Mouse (Mus musculus) lung, embryonic 14.5 days (tissue): ENCODE results near the gene Naxe. TPM values are rescaled to one million over a fixed set of nuclear protein-coding genes. Genes with fewer than 3 reads are reported as not detected.

Experiments
- ATAC-seq: fragments of 200-750 bp; cut with Nextera tagmentation; 2 replicates; pipeline ENCODE4 v1.8.0; 2017; ENCODE audit warnings: mild to moderate bottlenecking, moderate TSS enrichment, moderate library complexity; ENCODE audit not compliant: insufficient read depth
- DNase-seq: peaks from one replicate; pipeline ENCODE4 v3.0.0-alpha.2; 2015
- H3K27ac ChIP-seq: fragments of 300-500 bp; sonication (generic); 2 replicates; pipeline ENCODE4 v1.5.1; 2014; ENCODE audit warnings: low read depth, mild to moderate bottlenecking, moderate library complexity
- H3K27me3 ChIP-seq: fragments of 300-500 bp; sonication (generic); 2 replicates; pipeline ENCODE4 v1.6.1; 2014; ENCODE audit warnings: low read length, control low read depth; ENCODE audit not compliant: insufficient read depth
- H3K36me3 ChIP-seq: fragments of 300-500 bp; sonication (generic); 2 replicates; pipeline ENCODE4 v1.6.1; 2014; ENCODE audit warnings: control low read depth; ENCODE audit not compliant: insufficient read depth
- H3K4me1 ChIP-seq: fragments of 300-500 bp; sonication (generic); 2 replicates; pipeline ENCODE4 v1.6.1; 2014; ENCODE audit warnings: antibody characterized with exemption, control low read depth; ENCODE audit not compliant: insufficient read depth
- H3K4me2 ChIP-seq: fragments of 300-500 bp; sonication (generic); 2 replicates; pipeline ENCODE4 v1.6.1; 2014; ENCODE audit warnings: mild to moderate bottlenecking
- H3K4me3 ChIP-seq: fragments of 300-500 bp; sonication (generic); 2 replicates; pipeline ENCODE4 v1.5.1; 2014; ENCODE audit warnings: low read depth, low read length
- H3K9ac ChIP-seq: fragments of 300-500 bp; sonication (generic); 2 replicates; pipeline ENCODE4 v1.6.1; 2014
- H3K9me3 ChIP-seq: fragments of 300-500 bp; sonication (generic); 2 replicates; pipeline ENCODE4 v1.6.1; 2016; ENCODE audit warnings: low read depth, low read length, control low read depth
- CTCF ChIP-seq: IDR thresholded peaks from 2 replicates; pipeline ENCODE4 v1.5.1; 2016; ENCODE audit warnings: antibody characterized with exemption, low read depth
- WGBS: fragments of 180-500 bp; shearing (Covaris S2); extraction: QIAGEN DNeasy Blood & Tissue Kit; methylation state at CpG from one replicate; pipeline ENCODE4 v1.1.7; 2014; 5-methylcytosine and 5-hydroxymethylcytosine counted together
- polyA plus RNA-seq: library from polyadenylated mRNA; unstranded; fragments of >200 nt; fragmentation: Nextera tagmentation; extraction: Ambion mirVana; gene quantifications from 2 replicates; pipeline ENCODE4 v1.2.1, GENCODE M21; 2014

The Naxe gene
- polyA plus RNA-seq, 1 experiment from 2014 or later = 192 TPM

GRCm38 (mm10) chr3:88010634-88011265 lies 47.5 kb downstream of the Naxe start:
- WGBS = 13% methylated on average over 6 of the region's 6 CpGs
- Histone ChIP-seq H3K9me3 (peaks cover 3% of the 10 kb centered on the region; the same call in 1 of the 2 replicates), H3K4me2 (no peak overlapping the region), H3K27ac (no peak overlapping the region), H3K4me3 (no peak overlapping the region), H3K9ac (no peak overlapping the region), H3K4me1 (no peaks in the 10 kb centered on the region), H3K36me3 (no peaks in the 10 kb centered on the region), H3K27me3 (0 out of 2 replicates have a peak, but pooled peaks cover 4% of the 10 kb centered on the region)
- DNase-seq = peak; percentile 44
- no peak for ATAC-seq
- TF ChIP-seq CTCF = peak; percentile 31

Other genes starting within 250 kb of the Naxe start
- 30.2 and 31.7 TPM in 2 replicates for gene Pear1, start 234.2 kb downstream of the Naxe start, polyA plus RNA-seq
- 0.09 TPM in 2 replicates for gene Sh2d2a, start 211.7 kb downstream of the Naxe start, polyA plus RNA-seq
- 13.4 and 14.2 TPM in 2 replicates for gene Prcc, start 172.9 kb downstream of the Naxe start, polyA plus RNA-seq
- gene Hdgf, start 152.2 kb downstream of the Naxe start, polyA plus RNA-seq = 287 and 288 TPM in 2 replicates
- gene Mrpl24, start 139.0 kb downstream of the Naxe start, polyA plus RNA-seq = 64.8 and 65.5 TPM in 2 replicates
- gene Isg20l2, start 128.2 kb downstream of the Naxe start, polyA plus RNA-seq = 44.0 and 50.5 TPM in 2 replicates
- gene Rrnad1, start 127.8 kb downstream of the Naxe start, polyA plus RNA-seq = 16.4 and 19.6 TPM in 2 replicates
- gene Crabp2, start 109.8 kb downstream of the Naxe start, polyA plus RNA-seq = 7.7 and 10.3 TPM in 2 replicates
- gene Nes, start 87.4 kb downstream of the Naxe start, polyA plus RNA-seq = 24.6 and 27.1 TPM in 2 replicates
- gene Bcan, start 58.3 kb downstream of the Naxe start, polyA plus RNA-seq = not detected in 2 replicates
- not detected in 2 replicates for gene Hapln2, start 30.9 kb downstream of the Naxe start, polyA plus RNA-seq
- gene Gpatch4, start 15.4 kb downstream of the Naxe start, polyA plus RNA-seq = 35.8 and 40.6 TPM in 2 replicates
- not detected in 2 replicates for gene Ttc24, start 19.8 kb upstream of the Naxe start, polyA plus RNA-seq
- 31.2 and 32.5 TPM in 2 replicates for gene Iqgap3, start 23.5 kb upstream of the Naxe start, polyA plus RNA-seq
- 24.7 and 25.4 TPM in 2 replicates for gene Mef2d, start 83.9 kb upstream of the Naxe start, polyA plus RNA-seq
- not detected in 2 replicates for gene Rhbg, start 196.2 kb upstream of the Naxe start, polyA plus RNA-seq
- gene Gm38392, start 228.7 kb upstream of the Naxe start, polyA plus RNA-seq = not detected in 2 replicates
- gene Tsacc, start 238.5 kb upstream of the Naxe start, polyA plus RNA-seq = 9.1 and 9.9 TPM in 2 replicates
- gene Cct3, start 238.6 kb upstream of the Naxe start, polyA plus RNA-seq = 594 and 602 TPM in 2 replicates